Mouse (Mus musculus) liver, postnatal 0 days (tissue): ENCODE measurements around the gene Zfp37.
A peak's percentile ranks its signal among the peaks of the same experiment; 100 is the strongest.

ENCODE experiments used
- CTCF ChIP-seq: sonication (generic); IDR thresholded peaks from 2 replicates; pipeline ENCODE4 v1.5.1; 2016; ENCODE audit warnings: antibody characterized with exemption, low read depth
- EP300 ChIP-seq: IDR thresholded peaks from 2 replicates; pipeline ENCODE4 v1.6.1; 2016; ENCODE audit warnings: antibody characterized with exemption, low read depth, mild to moderate bottlenecking

DNA sequence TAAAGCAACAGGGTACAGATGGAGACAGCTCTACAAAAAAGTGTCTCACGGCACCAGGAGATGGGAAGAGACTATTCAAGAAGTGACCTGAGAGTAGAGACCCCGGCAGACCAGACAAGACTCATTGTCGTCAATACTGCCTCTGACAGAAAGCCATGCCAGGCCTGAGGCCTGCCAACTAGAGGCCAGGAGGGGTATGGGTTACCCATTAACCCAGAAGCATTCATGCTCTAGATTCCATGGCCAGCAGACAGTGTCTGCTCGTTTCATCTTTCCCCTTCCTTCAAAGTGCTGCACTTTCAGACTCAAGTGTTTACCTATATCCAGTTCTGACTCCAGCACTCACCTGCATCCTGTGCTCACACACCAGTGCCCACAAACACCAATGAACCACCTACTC lies 47.2 kb upstream of the Zfp37 start:
- TF ChIP-seq CTCF (peak; percentile 31), EP300 (no peak)
